Mouse (Mus musculus) ovary, postnatal 36 days (tissue): ENCODE measurements at regions not wholly inside any gene's neighbourhood (a gene's known extent, or its start where the extent isn't known, plus 50 kb on each side); places are given as distances from the start of the nearest gene placed in this dataset.

Experiments
- DNase-seq: peaks from one replicate; pipeline ENCODE4 v3.0.0; 2022; ENCODE audit warnings: low spot score, mixed read lengths

- DNase-seq: peak; percentile 48
Observed at GRCm38 (mm10) chr14:24939476-24940200, 452.7 kb downstream of the Rps24 start.

GRCm38 (mm10) chr14:24945716-24946115 is 458.8 kb downstream of the Rps24 start:
- DNase-seq: no peak

- no peak for DNase-seq
Observed at GRCm38 (mm10) chr14:24947084-24947483, 460.2 kb downstream of the Rps24 start.

GRCm38 (mm10) chr14:24955891-24956410 is 469.0 kb downstream of the Rps24 start:
- no peak for DNase-seq

- no peak for DNase-seq
Observed at GRCm38 (mm10) chr14:24956528-24957210, 469.7 kb downstream of the Rps24 start.

- no peak for DNase-seq
Observed at GRCm38 (mm10) chr14:24957392-24957791, 470.5 kb downstream of the Rps24 start.

- DNase-seq: no peak
Observed at GRCm38 (mm10) chr14:24958821-24959220, 471.9 kb downstream of the Rps24 start.

- DNase-seq: no peak
Observed at GRCm38 (mm10) chr14:24959401-24959800, 472.5 kb downstream of the Rps24 start.

- DNase-seq: peak; percentile 53
Observed at GRCm38 (mm10) chr14:24960082-24960482, 473.2 kb downstream of the Rps24 start.

GRCm38 (mm10) chr14:24960875-24961274 is 473.9 kb downstream of the Rps24 start:
- DNase-seq: no peak

- DNase-seq: no peak
Observed at GRCm38 (mm10) chr14:24961721-24962120, 474.8 kb downstream of the Rps24 start.

GRCm38 (mm10) chr14:24969584-24969983 is 482.7 kb downstream of the Rps24 start:
- DNase-seq: no peak

GRCm38 (mm10) chr14:24972357-24972756 is 485.4 kb downstream of the Rps24 start:
- DNase-seq: no peak

GRCm38 (mm10) chr14:24973039-24973438 is 485.9 kb upstream of the Zmiz1 start:
- no peak for DNase-seq

GRCm38 (mm10) chr14:24973591-24973990 is 485.4 kb upstream of the Zmiz1 start:
- no peak for DNase-seq

- no peak for DNase-seq
Observed at GRCm38 (mm10) chr14:24982489-24982888, 476.5 kb upstream of the Zmiz1 start.

- no peak for DNase-seq
Observed at GRCm38 (mm10) chr14:24983279-24983678, 475.7 kb upstream of the Zmiz1 start.

GRCm38 (mm10) chr14:24985806-24986359 is 473.1 kb upstream of the Zmiz1 start:
- no peak for DNase-seq

GRCm38 (mm10) chr14:24986404-24986803 is 472.6 kb upstream of the Zmiz1 start:
- DNase-seq: no peak

GRCm38 (mm10) chr14:24993751-24994658 is 465.0 kb upstream of the Zmiz1 start:
- DNase-seq: no peak

GRCm38 (mm10) chr14:24995226-24995625 is 463.8 kb upstream of the Zmiz1 start:
- DNase-seq: no peak
